ENCODE assay signal across 19 mouse cellular contexts in genomic region chr9:24866390-24867173, GRCm38 (mm10).
"Had no signal": no experiment of that assay in that cellular context is flagged by ENCODE, and none has a peak within 500 bp of the region (broad histone marks: within the 10 kb centered on the region; RNA-seq: fewer than 3 reads in every experiment).

No protein-coding gene starts in this region.

- DNase-seq: lung, adult 18-20 months; lung, embryonic 14.5 days; lung, postnatal 10 days; lung, postnatal 4 days; midbrain, embryonic 14.5 days; retina, postnatal 1 day; right cerebral cortex, adult 18-20 months; right cerebral cortex, postnatal 25 days; right cerebral cortex, postnatal 4 days; spleen, adult 18-20 months; thymus, adult 18-20 months; thymus, postnatal 14 days; thymus, postnatal 36 days had no signal

- H3K27me3 ChIP-seq: midbrain, embryonic 12.5 days; neural tube, embryonic 13.5 days; neural tube, embryonic 15.5 days had no signal

- ATAC-seq: midbrain, embryonic 16.5 days had no signal

- H3K4me2 ChIP-seq: lung, embryonic 14.5 days; midbrain, embryonic 12.5 days; neural tube, embryonic 13.5 days; neural tube, embryonic 15.5 days had no signal

- H3K27ac ChIP-seq: midbrain, embryonic 10.5 days; midbrain, embryonic 12.5 days; neural tube, embryonic 13.5 days; neural tube, embryonic 15.5 days had no signal

- H3K9ac ChIP-seq: lung, embryonic 14.5 days; midbrain, embryonic 12.5 days; neural tube, embryonic 13.5 days; neural tube, embryonic 15.5 days had no signal

- H3K4me3 ChIP-seq: midbrain, embryonic 10.5 days; midbrain, embryonic 12.5 days; myocyte; neural tube, embryonic 13.5 days; neural tube, embryonic 15.5 days had no signal

- H3K9me3 ChIP-seq: midbrain, embryonic 10.5 days; midbrain, embryonic 12.5 days; neural tube, embryonic 13.5 days; neural tube, embryonic 15.5 days had no signal

- H3K4me1 ChIP-seq: midbrain, embryonic 12.5 days; neural tube, embryonic 13.5 days; neural tube, embryonic 15.5 days had no signal

- H3K36me3 ChIP-seq: midbrain, embryonic 10.5 days; midbrain, embryonic 12.5 days; neural tube, embryonic 13.5 days; neural tube, embryonic 15.5 days had no signal
